Mouse (Mus musculus) right cerebral cortex, postnatal 4 days (tissue): ENCODE results near the gene Etv4.

Source experiments
- DNase-seq: peaks from one replicate; pipeline ENCODE4 v3.0.0-alpha.2; 2022

The Etv4 gene

DNA sequence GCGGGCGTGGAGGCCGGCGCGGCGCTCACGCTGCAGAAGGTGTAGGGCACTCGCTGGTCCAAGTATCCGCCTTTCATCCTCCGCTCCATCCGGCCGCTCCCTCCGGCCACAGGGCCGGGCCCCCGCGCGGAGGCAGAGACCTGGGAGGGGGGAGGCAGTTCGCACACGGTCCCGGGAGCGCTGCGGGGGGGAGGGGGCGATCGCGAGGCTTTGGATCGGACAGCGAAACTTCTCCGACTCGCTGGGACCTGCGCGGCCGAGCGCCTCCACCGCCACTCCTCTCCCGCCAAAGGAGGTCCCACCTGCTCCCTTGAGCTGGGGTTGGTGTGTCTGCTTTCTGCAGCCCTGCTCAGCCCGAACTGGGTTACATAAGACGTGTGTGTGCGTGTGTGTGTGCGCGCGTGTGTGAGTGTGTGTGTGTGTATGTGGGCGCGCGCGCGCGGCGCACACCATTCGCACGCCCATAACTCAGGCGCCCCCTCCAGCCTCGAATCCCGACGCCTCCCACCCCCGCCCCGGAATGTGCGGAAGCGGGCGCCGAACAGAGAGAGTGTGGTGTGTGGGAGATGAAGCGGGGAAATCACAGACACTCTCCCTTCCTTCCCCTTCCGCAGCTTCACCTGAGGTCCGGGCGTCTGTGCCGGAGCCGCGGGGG is 556 bp downstream of the Etv4 start:
- DNase-seq: peak; percentile 28

DNA sequence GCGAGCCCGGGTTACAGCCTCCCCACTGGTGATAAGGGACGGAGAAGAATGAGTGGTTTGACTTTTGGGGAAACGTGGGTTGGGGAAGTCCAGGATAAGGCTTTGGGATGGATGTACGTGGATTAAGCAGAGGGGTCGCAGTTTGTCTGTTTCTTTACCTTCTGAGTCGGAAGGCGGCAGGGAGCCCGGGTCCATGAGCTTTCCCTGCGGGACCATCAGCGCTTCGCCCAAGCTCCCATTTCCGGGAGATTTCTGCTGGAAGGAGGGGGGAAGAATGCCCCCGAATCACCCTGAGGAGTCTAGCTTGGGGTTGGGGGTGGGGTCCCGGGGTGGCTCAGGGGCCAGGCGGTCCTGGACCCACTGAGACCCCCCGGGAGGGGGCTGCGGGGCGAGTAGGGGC is 1.1 kb downstream of the Etv4 start:
- no peak for DNase-seq

DNA sequence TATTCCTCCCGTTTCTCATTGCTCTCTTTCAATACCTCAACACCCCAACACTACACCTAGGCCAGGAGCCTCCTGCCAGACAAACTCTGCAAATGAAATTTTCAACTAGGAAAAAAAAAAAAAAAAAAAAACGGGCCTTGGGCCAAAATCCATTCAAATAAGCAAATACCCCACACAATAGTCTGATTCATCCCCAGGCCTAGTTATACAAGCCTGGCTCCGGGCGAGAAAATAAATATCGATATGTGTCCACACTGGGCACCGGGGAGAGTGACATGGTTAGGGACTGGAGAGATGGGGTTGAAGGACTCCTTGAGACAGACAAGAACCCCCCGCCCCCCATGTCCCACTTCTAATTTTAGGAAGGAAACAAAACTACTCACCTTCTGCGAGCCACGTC is 1.6 kb downstream of the Etv4 start:
- no peak for DNase-seq

DNA sequence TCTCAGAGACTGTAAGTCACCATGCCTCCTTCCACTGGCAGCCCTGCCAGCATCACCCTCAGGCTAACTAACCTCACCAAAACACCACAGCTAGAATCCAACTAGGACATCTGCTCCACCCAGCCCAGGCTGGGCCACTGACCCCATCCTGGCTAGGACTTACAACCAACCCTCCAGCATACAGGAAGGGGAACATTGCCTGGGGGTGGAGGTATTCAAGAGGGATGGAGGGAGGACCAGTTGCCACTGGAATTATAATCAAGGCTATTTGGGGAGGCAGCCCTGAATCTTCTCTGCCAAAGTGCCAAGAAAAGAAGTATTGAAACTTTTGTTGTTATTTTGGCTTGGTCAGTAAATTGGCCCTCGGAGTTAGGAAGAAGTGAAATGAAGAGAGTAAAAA is 2.0 kb downstream of the Etv4 start:
- no peak for DNase-seq

DNA sequence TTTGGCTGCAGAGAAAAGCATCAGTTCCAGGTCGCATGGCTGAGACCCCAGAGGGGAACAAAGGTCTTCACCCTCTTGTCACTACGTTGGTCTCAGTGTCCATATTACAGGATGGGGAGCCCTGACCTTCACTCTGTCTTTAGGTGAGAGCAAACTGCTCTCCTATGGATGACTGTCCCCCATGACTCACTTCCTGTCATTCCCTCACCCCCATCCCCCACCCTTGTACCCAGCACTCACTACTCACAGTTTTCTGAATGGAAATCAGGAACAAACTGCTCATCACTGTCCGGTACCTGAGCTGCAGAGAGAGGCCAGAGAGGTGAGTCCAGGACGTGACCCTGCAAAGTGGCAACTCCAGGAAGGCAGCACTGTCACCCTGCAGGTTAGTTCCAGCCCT is 8.3 kb downstream of the Etv4 start:
- DNase-seq: no peak

DNA sequence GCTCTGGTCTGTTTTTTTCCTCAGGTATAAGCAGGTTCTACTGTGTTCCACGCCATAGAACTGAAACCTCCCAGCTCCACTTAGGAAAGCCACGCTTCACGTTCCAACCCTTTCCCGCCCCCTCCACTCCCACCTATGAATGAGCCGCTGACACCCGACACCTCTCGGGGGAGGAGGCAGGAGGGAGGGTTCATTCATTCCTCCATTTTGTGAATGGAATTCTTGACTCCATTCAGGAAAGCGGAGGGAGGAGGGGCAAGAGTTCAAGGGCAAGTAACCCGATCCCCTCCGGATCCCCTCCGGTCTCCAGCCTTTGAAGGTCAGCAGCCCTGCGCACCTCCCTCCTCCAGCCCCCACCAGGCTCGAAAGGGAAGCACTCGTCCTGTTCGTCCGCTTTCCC is 12.7 kb downstream of the Etv4 start:
- no peak for DNase-seq

DNA sequence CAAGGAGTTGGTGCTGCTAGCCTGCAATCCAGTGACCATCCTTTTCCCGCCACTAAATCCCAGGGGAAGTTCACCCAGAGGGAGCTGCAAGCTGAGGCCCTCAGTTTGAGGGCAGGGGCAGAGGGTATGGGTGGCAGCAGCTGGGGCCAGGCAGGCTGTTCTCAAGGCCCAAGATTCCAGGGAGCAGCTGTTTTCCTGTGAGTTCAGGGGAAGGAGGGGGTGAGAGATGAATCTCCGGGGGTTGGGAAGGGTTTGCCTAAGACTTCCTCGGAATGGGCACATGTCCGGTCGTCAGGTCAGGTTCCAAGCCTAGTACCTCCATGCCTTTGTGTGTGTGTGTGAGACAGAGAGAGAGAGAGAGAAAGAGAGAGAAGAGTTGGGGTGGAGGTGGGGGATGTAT is 13.1 kb downstream of the Etv4 start:
- no peak for DNase-seq

DNA sequence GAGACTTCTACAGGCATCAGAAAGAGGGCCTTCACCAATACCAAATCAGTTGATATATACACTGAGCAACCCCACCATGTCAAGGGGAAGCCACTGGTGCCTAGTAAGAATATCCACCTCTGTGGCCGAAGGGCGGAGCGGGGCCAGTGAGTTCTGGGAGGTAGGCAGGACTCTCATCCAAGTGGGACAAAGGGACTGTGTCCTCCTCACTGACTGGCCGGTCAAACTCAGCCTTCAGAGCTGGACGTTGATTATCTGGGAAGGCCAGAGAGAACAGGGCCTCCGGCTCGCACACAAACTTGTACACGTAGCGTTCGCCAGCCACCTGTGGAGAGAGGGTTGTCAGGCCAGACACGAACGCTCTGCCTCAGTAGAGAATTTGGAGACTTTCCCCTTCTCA is 14.9 kb downstream of the Etv4 start:
- no peak for DNase-seq

DNA sequence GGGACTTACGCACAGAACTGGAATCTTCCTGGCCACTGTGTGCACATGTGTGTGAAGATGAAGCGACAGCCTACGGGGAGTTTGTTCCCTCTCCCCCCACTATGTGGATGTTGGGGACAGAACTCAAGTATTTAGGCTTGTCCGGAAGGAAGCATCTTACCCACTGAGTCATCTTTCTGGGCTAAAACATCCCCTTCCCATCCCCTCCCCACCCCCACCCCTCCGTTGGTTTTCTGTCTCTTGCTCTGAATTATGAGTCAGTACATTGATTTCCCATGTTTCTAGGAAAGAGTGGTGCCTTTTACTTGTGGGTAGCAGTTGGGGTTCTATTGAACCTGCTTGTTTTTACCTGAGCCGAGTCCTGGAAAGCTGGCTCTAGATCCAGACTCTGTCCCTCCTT is 16.4 kb downstream of the Etv4 start:
- no peak for DNase-seq

DNA sequence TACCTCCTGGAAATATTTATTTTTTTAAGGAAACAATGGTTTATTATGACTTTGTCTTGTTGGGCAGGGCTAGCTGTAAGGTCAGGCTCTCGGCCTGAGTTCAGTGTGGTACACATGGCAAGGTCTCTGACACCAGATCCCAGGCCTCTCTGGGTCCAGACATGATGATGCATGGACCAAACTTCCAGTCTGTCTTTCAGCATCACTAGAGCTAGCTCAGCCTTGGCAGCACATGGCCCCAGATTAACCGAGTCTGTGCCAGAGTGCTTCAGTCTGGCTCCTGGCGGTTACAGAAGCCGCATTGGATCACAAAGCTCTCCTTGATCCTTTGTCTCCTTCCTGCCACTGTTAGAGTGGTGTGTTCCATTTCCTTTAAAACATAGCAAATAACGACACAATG is 17.8 kb downstream of the Etv4 start:
- no peak for DNase-seq

DNA sequence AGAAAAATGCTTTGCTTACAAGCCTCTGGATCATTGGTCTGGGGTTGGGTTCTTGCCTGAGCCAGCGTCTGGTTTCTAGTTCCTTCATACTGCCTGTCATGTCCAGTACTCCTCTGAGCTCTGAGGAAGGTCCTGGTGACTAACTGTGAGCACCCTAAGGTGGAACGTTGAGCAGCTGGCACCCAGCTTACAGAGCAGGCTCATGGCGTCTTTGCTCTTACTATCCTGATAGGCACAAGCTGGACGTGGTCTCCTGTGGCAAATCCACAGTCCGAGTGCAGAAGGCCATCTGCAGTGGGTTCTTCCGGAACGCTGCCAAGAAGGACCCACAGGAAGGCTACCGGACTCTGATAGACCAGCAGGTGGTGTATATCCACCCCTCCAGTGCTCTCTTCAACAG is 20.6 kb downstream of the Etv4 start:
- no peak for DNase-seq

DNA sequence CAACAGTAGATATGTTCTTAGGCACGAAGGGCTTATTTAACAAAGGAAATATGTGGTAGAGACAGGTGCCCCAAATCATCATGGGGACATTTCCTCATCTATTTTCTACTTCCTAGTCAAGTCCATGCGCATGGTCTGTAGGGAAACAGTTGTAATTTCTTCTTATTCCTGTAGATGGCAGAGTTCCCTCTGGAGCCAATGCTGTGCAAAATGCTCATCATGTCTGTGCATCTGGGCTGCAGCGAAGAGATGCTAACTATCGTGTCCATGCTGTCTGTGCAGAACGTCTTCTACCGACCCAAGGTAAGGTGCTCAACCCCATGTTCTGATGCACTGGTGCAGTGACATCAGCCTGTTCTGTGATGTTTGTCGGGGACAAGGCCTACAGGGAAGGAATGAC is 21.4 kb downstream of the Etv4 start:
- no peak for DNase-seq

DNA sequence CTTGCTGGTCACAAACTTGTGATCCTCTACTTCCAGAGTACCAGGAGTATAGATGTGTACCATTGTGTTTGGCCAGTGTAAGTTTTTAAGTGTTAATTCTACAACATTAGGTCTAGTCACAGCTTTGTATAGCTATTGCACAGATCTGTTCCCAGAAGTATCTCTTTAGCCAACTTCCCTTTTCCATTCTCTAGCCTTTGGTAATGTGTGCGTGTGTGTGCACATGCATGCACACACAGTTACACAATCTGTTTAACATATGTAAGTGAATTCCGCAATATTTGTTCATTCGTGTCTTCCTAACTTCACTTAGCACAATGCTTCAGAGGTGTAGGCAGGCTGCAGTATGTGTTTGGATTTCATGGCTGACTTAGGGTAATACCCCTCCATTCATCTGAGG is 25.6 kb downstream of the Etv4 start:
- no peak for DNase-seq

DNA sequence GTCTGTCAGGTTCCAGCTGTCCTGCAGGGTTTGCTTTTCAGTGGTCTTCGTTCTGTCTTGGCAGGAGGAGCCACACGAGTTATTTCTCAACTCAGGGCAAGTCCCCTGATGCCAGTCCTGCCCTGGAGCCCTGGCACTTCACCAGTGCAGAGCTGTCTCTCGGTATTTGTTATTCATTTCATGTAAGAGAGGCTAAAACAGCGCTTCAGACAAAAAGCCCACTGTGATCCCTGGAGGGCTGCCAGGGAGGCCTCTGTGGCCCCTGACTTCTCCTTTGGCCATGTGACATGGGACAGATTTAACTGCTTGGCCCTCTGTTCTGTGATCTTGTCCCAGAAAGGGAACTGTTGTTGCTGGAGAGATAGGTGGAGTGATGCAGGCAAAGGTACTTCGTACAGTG is 26.7 kb downstream of the Etv4 start:
- peak; percentile 41 for DNase-seq

DNA sequence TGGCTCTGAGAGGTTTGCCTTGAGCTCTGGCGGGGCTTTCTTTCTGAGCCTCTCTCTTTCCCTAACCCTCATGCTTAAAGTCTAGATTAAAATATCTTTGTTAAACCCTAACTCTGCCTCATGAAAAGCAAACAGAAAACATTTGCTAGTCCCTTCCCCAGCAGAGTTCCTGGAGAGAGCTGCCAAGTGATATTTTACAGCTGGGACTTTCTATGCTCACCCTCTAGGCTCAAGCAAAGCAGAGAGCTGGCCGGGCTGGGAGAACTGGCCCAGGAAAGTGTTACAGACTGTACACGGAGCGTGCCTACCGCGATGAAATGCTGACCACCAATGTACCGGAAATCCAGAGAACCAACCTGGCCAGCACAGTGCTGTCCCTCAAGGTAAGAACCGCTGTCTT is 27.8 kb downstream of the Etv4 start:
- DNase-seq: no peak

DNA sequence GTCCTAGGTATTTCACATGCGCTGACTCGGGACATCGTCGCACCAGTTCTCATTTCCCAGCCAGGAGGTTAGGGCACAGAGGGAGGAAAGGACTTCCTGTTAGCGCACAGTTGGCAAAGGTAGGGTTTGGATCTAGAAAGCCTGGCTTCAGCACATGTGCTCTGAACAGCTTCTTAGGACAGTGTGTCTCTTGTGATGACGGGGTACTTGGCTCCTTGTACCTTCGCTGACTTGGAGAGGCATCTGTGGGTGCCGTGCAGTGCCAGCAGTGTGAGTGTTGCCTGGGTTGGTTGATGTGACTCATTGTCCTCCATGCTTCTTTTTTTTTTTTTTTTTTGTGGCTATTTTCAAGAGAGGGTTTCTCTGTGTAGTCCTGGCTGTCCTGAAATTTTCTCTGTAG is 28.6 kb downstream of the Etv4 start:
- no peak for DNase-seq

DNA sequence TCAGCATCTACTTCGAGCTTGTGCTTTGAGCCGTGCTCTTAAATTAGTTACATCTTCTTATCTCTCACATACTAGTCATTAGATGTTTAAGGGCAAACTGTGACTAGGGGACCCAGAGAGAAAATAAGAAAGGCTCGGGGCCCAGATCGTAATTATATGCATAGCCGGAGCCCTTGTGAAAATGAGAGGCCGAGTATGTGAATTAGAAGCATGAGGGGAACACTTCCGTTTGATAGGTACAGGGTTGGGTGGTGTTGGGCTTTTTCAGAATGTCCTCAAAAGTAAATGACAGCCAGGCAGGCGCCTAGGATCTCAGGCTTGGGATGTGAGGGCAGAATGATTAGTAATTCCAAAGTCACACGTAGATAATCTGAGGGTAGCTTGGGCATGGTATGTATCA is 51.6 kb downstream of the Etv4 start:
- DNase-seq: no peak

DNA sequence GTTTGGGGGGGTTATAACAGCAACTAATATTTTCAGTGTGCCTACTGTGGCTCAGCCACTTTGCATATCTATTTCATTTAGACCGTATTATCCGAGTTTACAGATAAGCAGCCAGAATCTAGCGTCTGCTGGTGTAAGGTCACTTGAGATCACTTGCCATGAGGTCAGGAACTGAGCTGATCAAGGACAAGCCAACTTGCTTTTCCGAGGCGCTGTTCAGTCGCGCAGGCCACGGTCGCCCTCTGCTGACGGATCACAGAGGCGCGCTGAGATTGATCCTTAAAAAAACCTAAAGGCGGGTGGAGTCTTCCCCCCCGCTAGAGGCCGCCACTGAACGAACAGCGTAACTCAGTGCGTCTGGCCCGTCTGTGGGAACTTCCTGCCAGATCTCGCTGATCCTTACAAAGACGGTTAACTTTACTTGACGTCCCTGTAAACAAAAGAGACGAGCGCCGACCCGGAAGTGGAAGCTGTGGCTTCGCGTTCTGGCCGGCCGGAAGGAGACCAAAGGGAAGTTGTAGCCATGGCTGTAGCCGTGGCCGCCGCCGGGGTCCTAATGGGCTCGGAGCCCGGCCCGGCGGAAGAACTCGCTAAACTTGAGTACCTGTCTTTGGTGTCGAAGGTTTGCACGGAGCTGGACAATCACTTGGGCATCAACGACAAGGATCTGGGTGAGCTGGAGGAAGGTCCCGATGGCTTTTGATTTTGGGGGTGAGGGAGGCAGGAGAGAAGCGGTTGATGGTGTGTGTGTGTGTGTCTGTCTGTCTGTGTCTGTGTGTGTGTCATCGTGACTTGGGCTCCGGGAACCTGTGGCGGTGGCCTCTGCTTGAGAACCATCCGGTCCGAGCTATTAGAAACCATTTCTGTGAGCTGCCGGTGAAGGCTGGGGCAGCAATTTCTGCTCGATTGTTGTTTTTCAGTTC is 52.4 kb downstream of the Etv4 start, which contains the start of gene Dhx8:
Gene Dhx8 (plus strand): TSS at position 402 of the 923 bp plus-strand sequence.
- peak; percentile 100 for DNase-seq

DNA sequence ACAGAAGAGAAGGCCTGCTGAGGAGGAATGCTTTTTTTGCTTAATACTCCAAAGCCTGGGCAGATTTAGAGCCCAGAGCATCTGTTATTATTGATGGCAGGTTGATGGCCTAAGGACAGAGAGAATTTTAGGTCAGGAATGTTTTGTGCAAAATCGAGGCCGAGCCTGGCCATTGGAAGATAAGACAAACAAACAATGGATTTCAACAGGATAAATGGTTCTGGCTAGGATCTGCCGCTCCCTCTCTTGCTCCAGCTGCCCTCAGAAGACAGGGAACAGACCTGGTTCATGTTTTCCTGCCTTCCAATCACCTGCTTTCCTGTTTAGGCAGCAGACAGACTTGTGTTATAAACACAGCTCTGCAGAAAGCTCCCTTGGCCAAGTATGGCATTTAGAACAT is 55.9 kb downstream of the Etv4 start:
- DNase-seq: no peak

DNA sequence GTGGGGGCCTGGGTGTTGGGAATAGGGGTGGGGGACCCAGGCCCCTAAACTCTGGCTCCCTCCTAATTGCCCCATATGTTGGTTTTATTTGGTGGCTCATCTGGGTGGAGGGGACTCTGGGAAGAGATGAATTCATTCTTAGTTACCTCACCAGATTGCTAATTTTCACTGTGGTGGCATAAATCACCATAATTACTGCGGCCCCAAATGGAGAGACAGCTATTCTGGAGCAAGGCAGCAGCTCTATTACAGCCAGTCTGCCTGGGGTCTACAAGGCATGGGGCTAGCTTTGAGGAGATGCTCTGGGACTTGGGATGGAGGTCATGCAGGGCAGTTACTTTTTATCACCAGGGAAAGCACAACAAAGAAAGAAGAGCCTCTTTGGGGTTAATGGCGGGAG is 58.4 kb downstream of the Etv4 start:
- DNase-seq: no peak

DNA sequence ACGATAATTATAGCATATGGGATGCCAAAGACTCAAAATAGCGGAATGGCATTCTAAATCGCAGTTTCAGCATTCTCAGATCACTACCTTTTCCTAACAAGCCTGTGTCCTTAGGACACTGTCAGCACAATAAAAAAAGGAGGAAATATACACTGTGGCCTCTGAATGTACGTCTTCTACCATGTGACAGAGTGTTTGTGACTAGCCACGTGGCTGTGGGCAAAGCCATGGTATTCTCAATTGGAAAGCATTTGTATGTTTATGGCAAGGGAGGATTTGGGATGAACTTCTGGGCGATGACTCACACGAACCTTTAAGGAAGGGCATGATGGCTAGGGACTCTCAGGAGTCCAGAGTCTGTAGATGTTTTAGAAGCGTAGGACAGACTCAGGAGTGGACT is 60.1 kb downstream of the Etv4 start:
- no peak for DNase-seq

DNA sequence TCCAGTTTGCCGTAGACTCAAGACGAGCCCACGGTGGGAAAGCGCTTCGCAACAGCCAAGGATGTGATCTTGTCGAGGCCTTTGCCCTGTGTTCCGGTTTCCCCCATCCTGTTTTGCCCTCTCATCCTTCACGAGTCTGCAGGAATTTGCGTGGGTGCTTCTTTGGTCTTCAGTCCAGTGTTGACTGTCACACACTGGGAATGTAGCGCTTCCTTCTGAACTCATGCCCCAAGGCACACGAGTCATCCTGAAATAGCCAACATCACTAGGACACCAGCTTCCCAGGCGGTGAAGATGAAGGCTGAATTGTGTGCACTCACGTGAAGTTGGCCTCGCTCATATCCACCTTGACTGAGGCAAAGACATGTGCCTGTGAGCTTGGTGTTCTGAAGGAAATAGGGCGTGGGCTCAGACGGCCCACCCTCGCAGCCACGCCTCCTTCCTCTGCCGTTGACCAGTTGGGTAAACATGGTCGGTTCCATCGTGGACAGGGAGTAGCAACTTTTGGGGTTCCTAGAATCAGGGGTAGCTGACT is 65.1 kb downstream of the Etv4 start:
- DNase-seq: no peak
